Mouse (Mus musculus) forebrain, embryonic 10.5 days (tissue): Measurements from ENCODE around the gene Pgap3. TPM values are rescaled to one million over a fixed set of nuclear protein-coding genes. Genes with fewer than 3 reads are reported as not detected.

ENCODE experiments used
- DNase-seq: peaks from one replicate; pipeline ENCODE4 v3.0.0-alpha.2; 2017; ENCODE audit warnings: low spot score; ENCODE audit errors: extremely low spot score
- H3K27ac ChIP-seq: fragments of 300-500 bp; sonication (generic); 2 replicates; pipeline ENCODE4 v1.5.1; 2016; ENCODE audit warnings: mild to moderate bottlenecking
- H3K27me3 ChIP-seq: fragments of 300-500 bp; sonication (generic); 2 replicates; pipeline ENCODE4 v1.6.1; 2016; ENCODE audit warnings: mild to moderate bottlenecking; ENCODE audit not compliant: poor library complexity, severe bottlenecking
- H3K36me3 ChIP-seq: fragments of 300-500 bp; sonication (generic); replicated peaks from 2 replicates; pipeline ENCODE4 v1.6.1; 2016; ENCODE audit warnings: mild to moderate bottlenecking, moderate library complexity
- H3K4me1 ChIP-seq: fragments of 300-500 bp; sonication (generic); 2 replicates; pipeline ENCODE4 v1.6.1; 2016
- H3K4me3 ChIP-seq: fragments of 300-500 bp; sonication (generic); 2 replicates; pipeline ENCODE4 v1.5.1; 2016; ENCODE audit warnings: mild to moderate bottlenecking, moderate library complexity
- H3K9me3 ChIP-seq: fragments of 300-500 bp; sonication (generic); 2 replicates; pipeline ENCODE4 v1.6.1; 2016; ENCODE audit warnings: mild to moderate bottlenecking, moderate library complexity
- WGBS: fragments of 180-500 bp; shearing (Covaris S2); methylation state at CpG from one replicate; pipeline ENCODE4 v1.1.7; 2016; 5-methylcytosine and 5-hydroxymethylcytosine counted together
- polyA plus RNA-seq: library from polyadenylated mRNA; unstranded; fragments of >200 nt; fragmentation: Nextera tagmentation; extraction: Ambion mirVana; gene quantifications from 2 replicates; pipeline ENCODE4 v1.2.1, GENCODE M21; 2016

Gene Pgap3
- polyA plus RNA-seq, 1 experiment from 2014 or later: 10.0 TPM

- H3K27me3 ChIP-seq: peaks cover 38% of the 10 kb centered on the region
Observed at GRCm38 (mm10) chr11:98406621-98407020, 6.3 kb upstream of the Pgap3 start.

GRCm38 (mm10) chr11:98400816-98401215 is 526 bp upstream of the Pgap3 start:
- Histone ChIP-seq H3K27ac (peak overlapping the region; percentile 98), H3K9me3 (no peaks in the 10 kb centered on the region), H3K27me3 (peaks cover 14% of the 10 kb centered on the region; the same call in 1 of the 2 replicates), H3K4me1 (peaks cover 16% of the 10 kb centered on the region), H3K4me3 (peak overlapping the region; percentile 84), H3K36me3 (no peaks in the 10 kb centered on the region)
- 54% methylated on average over 3 of the region's 3 CpGs for WGBS
- no peak for DNase-seq

More at GRCm38 (mm10) chr11:98406621-98407020, 6.3 kb upstream of the Pgap3 start:
- peaks cover 19% of the 10 kb centered on the region for H3K4me1 ChIP-seq
- H3K9me3 ChIP-seq: no peaks in the 10 kb centered on the region
- no peak overlapping the region for H3K27ac ChIP-seq
- WGBS: 72% methylated on average over 6 of the region's 6 CpGs
- H3K36me3 ChIP-seq: no peaks in the 10 kb centered on the region
- no peak overlapping the region for H3K4me3 ChIP-seq
- no peak for DNase-seq

GRCm38 (mm10) chr11:98397946-98398345 is 2.3 kb downstream of the Pgap3 start:
- Histone ChIP-seq H3K36me3 (no peaks in the 10 kb centered on the region), H3K4me3 (no peak overlapping the region), H3K27me3 (peaks cover 21% of the 10 kb centered on the region), H3K27ac (no peak overlapping the region), H3K9me3 (no peaks in the 10 kb centered on the region), H3K4me1 (peaks cover 31% of the 10 kb centered on the region)
- no peak for DNase-seq
- 93% methylated on average over 7 of the region's 7 CpGs for WGBS

- Histone ChIP-seq H3K4me3 (no peak overlapping the region), H3K4me1 (peaks cover 36% of the 10 kb centered on the region), H3K9me3 (no peaks in the 10 kb centered on the region), H3K36me3 (no peaks in the 10 kb centered on the region), H3K27ac (no peak overlapping the region), H3K27me3 (peaks cover 41% of the 10 kb centered on the region)
- DNase-seq: no peak
- 68% methylated on average over 4 of the region's 4 CpGs for WGBS
Observed at GRCm38 (mm10) chr11:98395041-98395440, 5.2 kb downstream of the Pgap3 start.

- WGBS: 58% methylated on average over 6 of the region's 6 CpGs
- no peaks in the 10 kb centered on the region for H3K36me3 ChIP-seq
- H3K27ac ChIP-seq: no peak overlapping the region
- no peaks in the 10 kb centered on the region for H3K9me3 ChIP-seq
- DNase-seq: no peak
- no peak overlapping the region for H3K4me3 ChIP-seq
- H3K27me3 ChIP-seq: peaks cover 49% of the 10 kb centered on the region
- H3K4me1 ChIP-seq: peaks cover 30% of the 10 kb centered on the region
Observed at GRCm38 (mm10) chr11:98394301-98394700, 6.0 kb downstream of the Pgap3 start.

GRCm38 (mm10) chr11:98393317-98393716 is 7.0 kb downstream of the Pgap3 start:
- H3K27ac ChIP-seq: 0 out of 2 replicates have a peak overlapping the region, but pooled peaks have one; percentile 11
- H3K27me3 ChIP-seq: peaks cover 59% of the 10 kb centered on the region
- H3K4me3 ChIP-seq: no peak overlapping the region
- H3K36me3 ChIP-seq: no peaks in the 10 kb centered on the region
- DNase-seq: no peak
- H3K9me3 ChIP-seq: no peaks in the 10 kb centered on the region
- 75% methylated on average over 6 of the region's 6 CpGs for WGBS
- H3K4me1 ChIP-seq: peaks cover 38% of the 10 kb centered on the region

GRCm38 (mm10) chr11:98392645-98393044 is 7.6 kb downstream of the Pgap3 start:
- 47% methylated on average over 4 of the region's 4 CpGs for WGBS
- Histone ChIP-seq H3K4me1 (peaks cover 42% of the 10 kb centered on the region), H3K36me3 (no peaks in the 10 kb centered on the region), H3K4me3 (no peak overlapping the region), H3K27ac (peak overlapping the region; percentile 35; the same call in 1 of the 2 replicates), H3K27me3 (peaks cover 60% of the 10 kb centered on the region), H3K9me3 (no peaks in the 10 kb centered on the region)
- DNase-seq: no peak

GRCm38 (mm10) chr11:98392034-98392433 is 8.3 kb downstream of the Pgap3 start:
- Histone ChIP-seq H3K27ac (0 out of 2 replicates have a peak overlapping the region, but pooled peaks have one; percentile 35), H3K9me3 (no peaks in the 10 kb centered on the region), H3K4me3 (no peak overlapping the region), H3K36me3 (no peaks in the 10 kb centered on the region), H3K4me1 (peaks cover 45% of the 10 kb centered on the region), H3K27me3 (peaks cover 66% of the 10 kb centered on the region)
- no peak for DNase-seq
- 15% methylated on average over 8 of the region's 8 CpGs for WGBS

- Histone ChIP-seq H3K4me1 (peaks cover 54% of the 10 kb centered on the region), H3K36me3 (no peaks in the 10 kb centered on the region), H3K9me3 (no peaks in the 10 kb centered on the region), H3K27me3 (peaks cover 85% of the 10 kb centered on the region), H3K27ac (no peak overlapping the region), H3K4me3 (no peak overlapping the region)
- 80% methylated on average over 12 of the region's 12 CpGs for WGBS
- DNase-seq: no peak
Observed at GRCm38 (mm10) chr11:98390141-98390540, 10.1 kb downstream of the Pgap3 start.

- 24% methylated on average over 9 of the region's 9 CpGs for WGBS
- peaks cover 56% of the 10 kb centered on the region for H3K4me1 ChIP-seq
- H3K27me3 ChIP-seq: peaks cover 93% of the 10 kb centered on the region
- H3K9me3 ChIP-seq: no peaks in the 10 kb centered on the region
- peak; percentile 50 for DNase-seq
- H3K27ac ChIP-seq: no peak overlapping the region
- no peaks in the 10 kb centered on the region; the same call in 1 of the 2 replicates for H3K36me3 ChIP-seq
- H3K4me3 ChIP-seq: no peak overlapping the region
Observed at GRCm38 (mm10) chr11:98389221-98389780, 11.0 kb downstream of the Pgap3 start.

- Histone ChIP-seq H3K36me3 (no peaks in the 10 kb centered on the region; the same call in 1 of the 2 replicates), H3K27me3 (peaks cover 100% of the 10 kb centered on the region), H3K27ac (no peak overlapping the region), H3K9me3 (no peaks in the 10 kb centered on the region), H3K4me3 (no peak overlapping the region), H3K4me1 (peaks cover 55% of the 10 kb centered on the region)
- no peak for DNase-seq
- WGBS: 75% methylated on average over 10 of the region's 10 CpGs
Observed at GRCm38 (mm10) chr11:98388282-98388681, 12.0 kb downstream of the Pgap3 start.

GRCm38 (mm10) chr11:98387056-98387577 is 13.2 kb downstream of the Pgap3 start:
- H3K4me3 ChIP-seq: no peak overlapping the region
- no peak overlapping the region for H3K27ac ChIP-seq
- peaks cover 47% of the 10 kb centered on the region for H3K4me1 ChIP-seq
- H3K36me3 ChIP-seq: no peaks in the 10 kb centered on the region; the same call in 1 of the 2 replicates
- 55% methylated on average over 14 of the region's 14 CpGs for WGBS
- DNase-seq: no peak
- H3K9me3 ChIP-seq: no peaks in the 10 kb centered on the region
- peaks cover 91% of the 10 kb centered on the region for H3K27me3 ChIP-seq

- 16% methylated on average over 24 of the region's 24 CpGs for WGBS
- DNase-seq: no peak
- no peaks in the 10 kb centered on the region for H3K9me3 ChIP-seq
- H3K4me1 ChIP-seq: peaks cover 43% of the 10 kb centered on the region
- peaks cover 86% of the 10 kb centered on the region for H3K27me3 ChIP-seq
- H3K36me3 ChIP-seq: peaks cover 3% of the 10 kb centered on the region; the same call in 1 of the 2 replicates
- H3K4me3 ChIP-seq: peak overlapping the region; percentile 21; the same call in 1 of the 2 replicates
- no peak overlapping the region for H3K27ac ChIP-seq
Observed at GRCm38 (mm10) chr11:98386596-98386995, 13.7 kb downstream of the Pgap3 start.
